Mouse (Mus musculus) heart, postnatal 0 days (tissue): ENCODE measurements around the gene Clec16a.

Experiments
- CTCF ChIP-seq: IDR thresholded peaks from 2 replicates; pipeline ENCODE4 v1.5.1; 2016; ENCODE audit warnings: antibody characterized with exemption, control low read depth, low read depth
- EP300 ChIP-seq: IDR thresholded peaks from 2 replicates; pipeline ENCODE4 v1.6.1; 2016; ENCODE audit warnings: antibody characterized with exemption, low read depth

- TF ChIP-seq EP300 (no peak), CTCF (no peak)
Observed at GRCm38 (mm10) chr16:10749824-10750223, 204.7 kb downstream of the Clec16a start.
